Mouse (Mus musculus) retina, postnatal 7 days (tissue): ENCODE data around the gene Zfp3.

Source experiments
- DNase-seq: peaks from one replicate; pipeline ENCODE4 v3.0.0-alpha.2; 2012; ENCODE audit warnings: low read depth, low spot score

Gene Zfp3

GRCm38 (mm10) chr11:70807630-70808029 is 43.6 kb downstream of the Zfp3 start:
- DNase-seq, result no peak

- DNase-seq, result no peak
Measured at GRCm38 (mm10) chr11:70808101-70808500, 44.1 kb downstream of the Zfp3 start.

- DNase-seq, result no peak
Measured at GRCm38 (mm10) chr11:70809011-70809410, 45.0 kb downstream of the Zfp3 start.

- DNase-seq, result no peak
Measured at GRCm38 (mm10) chr11:70811041-70811440, 47.0 kb downstream of the Zfp3 start.

GRCm38 (mm10) chr11:70811471-70812240 is 47.6 kb downstream of the Zfp3 start:
- no peak for DNase-seq

GRCm38 (mm10) chr11:70812365-70812764 is 48.4 kb downstream of the Zfp3 start, which contains the start of gene Scimp:
Gene Scimp (minus strand): TSS chr11:70812586.
- DNase-seq, result no peak

- DNase-seq, result no peak
Measured at GRCm38 (mm10) chr11:70815071-70815470, 51.1 kb downstream of the Zfp3 start.

- peak; percentile 70 for DNase-seq
Measured at GRCm38 (mm10) chr11:70815498-70816078, 51.6 kb downstream of the Zfp3 start.

GRCm38 (mm10) chr11:70816770-70817169 is 52.8 kb downstream of the Zfp3 start:
- DNase-seq, result no peak

- no peak for DNase-seq
Measured at GRCm38 (mm10) chr11:70820120-70820519, 56.1 kb downstream of the Zfp3 start.

GRCm38 (mm10) chr11:70821728-70822591 is 58.0 kb downstream of the Zfp3 start:
- DNase-seq, result no peak
